Mouse (Mus musculus): Measurements from ENCODE around the gene Ndrg3.
"Not testable (repeated sequence)": the region's sequence is repeated elsewhere in the genome, so short reads cannot be mapped to it uniquely, and the experiment has no call there.

The Ndrg3 gene

DNA sequence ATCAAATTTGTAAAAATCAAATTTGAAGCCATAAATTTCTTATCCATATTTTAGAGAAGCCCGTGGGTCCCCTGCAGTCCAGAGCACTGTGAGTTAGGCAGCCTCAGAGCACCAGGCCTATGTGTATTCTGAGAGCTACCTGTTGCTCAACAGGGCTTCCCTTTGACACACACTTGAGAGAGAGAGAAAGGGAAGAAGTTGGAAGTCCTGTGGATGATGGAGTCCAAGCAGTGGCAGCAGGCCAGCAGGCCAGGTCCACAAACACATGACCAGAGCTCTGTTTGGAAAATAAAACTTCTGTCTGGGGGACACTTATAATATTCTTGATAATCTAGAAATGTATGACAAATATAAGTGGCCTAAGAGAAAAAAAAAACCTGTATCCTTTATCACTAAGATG lies 58.4 kb downstream of the Ndrg3 start:
- no peak for DNase-seq

DNA sequence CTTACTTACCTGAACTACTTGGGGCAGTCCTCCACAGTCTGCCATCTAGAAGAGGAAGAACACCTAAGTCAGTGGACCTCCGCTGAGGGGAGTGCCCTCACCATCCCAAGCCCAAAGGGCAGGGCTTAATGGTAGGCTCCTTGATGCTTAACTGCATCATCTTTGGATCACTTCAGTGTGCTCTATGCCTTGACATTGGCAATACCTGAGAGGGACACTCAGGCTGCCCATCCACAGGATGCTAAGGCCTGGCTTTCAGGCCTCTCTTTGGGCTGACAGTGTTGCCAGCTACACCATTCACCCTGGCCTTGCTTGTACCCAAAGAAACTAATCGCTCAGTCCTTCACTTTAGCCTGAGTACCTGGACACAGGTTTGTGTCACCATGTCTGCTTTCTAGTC lies 60.4 kb downstream of the Ndrg3 start:
- no peak for DNase-seq

DNA sequence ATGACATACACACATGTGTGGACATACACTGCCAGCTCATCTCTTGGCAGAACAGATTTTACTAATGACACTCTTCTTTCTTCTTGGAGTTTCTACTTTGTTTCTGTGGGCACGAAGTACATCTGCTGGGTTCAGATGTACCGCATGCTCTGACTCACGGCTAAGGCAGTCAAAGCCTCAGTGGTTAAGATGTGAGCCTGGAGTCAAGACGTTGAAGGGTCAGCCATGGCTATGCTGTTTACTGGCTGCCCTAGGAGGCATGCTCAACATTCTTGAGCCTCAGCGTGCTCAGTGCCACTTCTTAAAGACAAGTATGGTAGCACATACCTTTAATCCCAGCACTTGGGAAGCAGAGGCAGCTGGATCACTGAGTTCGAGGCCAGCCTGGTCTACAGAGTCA lies 61.3 kb downstream of the Ndrg3 start:
- DNase-seq: no peak

DNA sequence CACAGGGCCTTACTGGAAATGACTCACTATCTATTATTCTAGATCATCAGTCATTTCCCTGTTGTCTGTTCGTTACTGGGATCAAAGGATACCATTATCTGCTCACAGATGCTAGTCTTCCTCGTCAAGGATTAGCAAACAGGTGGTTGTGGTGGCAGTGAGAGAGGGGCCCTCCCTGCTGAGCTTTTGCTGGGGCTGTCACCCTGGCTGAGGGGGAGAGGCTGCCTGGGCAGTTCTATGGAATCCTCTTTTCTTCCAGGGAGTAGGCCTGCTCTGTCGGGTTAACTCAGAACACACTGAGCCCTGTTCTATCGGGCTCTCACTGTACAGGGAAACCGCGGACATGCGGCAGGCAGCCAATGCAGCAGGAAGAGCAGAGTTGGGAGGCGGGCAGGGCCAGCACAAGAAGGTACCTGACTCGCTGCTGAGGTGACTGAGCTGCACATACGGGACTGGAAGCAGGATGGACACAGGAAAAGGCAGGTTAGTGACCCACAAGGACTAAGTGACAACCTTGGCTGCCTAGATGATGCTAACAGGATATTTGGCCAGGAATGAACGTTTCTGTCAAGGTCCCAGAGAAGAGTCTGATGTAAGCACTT lies 62.2 kb downstream of the Ndrg3 start:
- DNase-seq: no peak

DNA sequence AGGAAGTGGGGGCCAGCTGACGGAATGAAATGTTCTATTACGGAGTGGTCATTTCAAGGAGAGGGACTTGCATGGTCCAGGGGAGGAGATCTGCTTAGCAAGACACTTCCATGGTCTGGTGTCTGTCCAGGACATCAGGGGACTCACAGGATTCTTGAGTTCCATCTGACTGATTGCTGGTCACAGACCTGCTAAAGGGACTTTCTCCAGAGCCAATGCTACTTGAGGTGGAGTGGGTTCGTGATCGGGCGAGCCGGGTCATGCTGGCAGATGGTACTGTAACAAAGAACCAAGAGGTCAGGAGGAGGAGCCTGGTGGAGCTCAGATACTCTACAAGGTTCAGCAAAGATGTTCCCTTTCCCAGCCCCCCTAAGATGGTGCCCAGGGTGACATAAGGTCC lies 63.2 kb downstream of the Ndrg3 start:
- DNase-seq: no peak

DNA sequence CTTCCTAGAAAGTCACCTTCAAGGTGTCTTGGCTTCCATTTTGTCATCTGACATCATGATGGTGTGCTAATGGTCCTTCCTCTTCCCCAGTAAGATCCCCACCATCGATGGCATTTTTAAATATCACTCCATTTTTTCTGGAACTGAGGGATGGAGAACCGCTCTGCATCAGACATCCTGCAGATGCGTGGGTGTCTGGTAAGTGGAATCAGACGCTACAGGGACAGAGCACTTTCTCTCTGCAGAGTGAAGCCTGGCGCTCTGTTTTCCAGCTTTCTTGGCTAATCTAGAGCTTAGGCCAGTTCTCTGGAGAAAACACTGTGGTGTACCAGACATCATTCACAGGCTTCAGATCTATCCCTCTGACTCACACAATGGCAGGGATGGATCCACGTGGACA lies 64.2 kb downstream of the Ndrg3 start:
- DNase-seq: no peak

DNA sequence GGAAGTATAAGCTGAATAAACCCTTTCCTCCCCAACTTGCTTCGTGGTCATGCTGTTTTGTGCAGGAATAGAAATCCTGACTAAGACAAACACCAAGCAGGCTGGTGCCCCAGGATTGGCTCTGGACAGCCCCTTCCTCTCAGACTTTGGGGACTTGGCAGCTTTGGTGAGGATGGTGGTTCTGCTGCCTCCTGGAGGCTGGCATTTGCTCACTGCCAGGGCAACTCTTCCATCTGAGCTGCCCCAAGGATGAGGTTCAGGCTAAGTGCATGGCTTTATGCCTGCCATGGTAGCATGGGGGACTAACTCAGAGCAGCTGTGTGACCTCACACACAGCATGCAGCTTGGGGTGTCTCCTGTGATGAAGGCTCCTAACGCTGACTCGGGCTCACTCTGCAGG lies 66.2 kb downstream of the Ndrg3 start:
- not testable (repeated sequence) for DNase-seq

DNA sequence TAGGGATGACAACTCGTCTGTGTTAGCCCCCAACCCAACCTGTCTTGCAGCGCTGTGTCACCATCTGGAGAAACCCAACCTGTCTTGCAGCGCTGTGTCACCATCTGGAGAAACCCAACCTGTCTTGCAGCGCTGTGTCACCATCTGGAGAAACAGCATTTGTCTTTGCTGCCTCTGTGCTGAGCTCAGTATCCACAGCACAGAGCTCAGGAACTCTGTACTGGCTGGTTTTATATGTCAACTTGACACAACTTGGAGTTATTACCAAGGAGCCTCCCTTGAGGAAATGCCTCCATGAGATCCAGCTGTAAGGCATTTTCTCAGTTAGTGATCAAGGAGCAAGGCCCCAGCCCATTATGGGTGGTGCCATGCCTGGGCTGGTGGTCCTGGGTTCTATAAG lies 66.8 kb downstream of the Ndrg3 start:
- DNase-seq: not testable (repeated sequence)

DNA sequence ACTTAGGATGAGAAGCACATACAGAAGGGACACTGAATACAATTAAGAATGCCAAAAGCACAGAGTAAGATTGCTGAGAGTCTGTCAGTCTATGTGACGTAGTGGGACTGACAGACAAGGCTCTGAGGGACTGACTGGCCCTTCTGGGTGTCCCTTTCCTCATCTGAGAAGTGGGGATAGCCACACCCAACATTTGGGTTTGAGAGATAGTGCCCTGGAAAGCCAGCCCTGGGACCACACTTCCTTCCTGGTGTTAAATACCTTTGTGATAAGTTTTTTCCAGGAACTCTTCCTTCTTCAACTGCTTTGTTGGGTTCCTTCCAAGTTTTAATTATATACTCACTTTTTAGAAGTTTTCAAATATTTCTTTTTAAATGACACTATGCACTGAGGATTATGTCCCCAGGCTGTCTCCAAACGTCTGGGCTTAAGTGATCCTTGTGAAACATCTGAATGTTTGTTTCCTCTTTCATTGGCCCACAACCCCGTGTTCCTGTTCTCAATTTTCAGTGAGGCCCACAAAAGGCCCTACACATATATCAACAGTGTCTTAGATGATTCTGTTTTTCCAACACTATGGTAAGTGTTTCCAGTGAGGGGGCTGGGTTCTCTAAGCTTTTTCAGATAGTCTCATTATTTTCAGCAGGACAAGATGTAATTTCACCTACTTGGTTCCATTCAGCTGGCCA lies 67.5 kb downstream of the Ndrg3 start:
- no peak for DNase-seq

DNA sequence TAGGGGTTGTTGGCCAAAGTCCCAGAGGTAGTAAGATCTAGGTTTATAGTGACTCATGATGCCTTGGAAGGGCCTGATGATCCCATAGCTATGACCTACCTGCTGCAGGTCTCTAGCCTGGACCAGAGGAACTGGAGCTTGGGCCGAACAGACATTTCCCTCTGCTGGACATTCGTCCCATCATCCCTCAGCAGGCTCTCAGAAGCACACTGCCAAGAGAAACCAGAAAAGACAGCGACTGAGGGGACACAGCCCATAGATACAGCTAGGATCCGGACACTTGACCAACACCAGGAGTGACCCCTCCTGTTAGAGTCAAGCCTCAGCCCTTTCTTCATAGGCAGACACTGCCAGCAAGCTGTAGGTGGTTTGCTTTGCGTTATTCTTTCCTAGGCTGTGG lies 68.8 kb downstream of the Ndrg3 start:
- DNase-seq: no peak

DNA sequence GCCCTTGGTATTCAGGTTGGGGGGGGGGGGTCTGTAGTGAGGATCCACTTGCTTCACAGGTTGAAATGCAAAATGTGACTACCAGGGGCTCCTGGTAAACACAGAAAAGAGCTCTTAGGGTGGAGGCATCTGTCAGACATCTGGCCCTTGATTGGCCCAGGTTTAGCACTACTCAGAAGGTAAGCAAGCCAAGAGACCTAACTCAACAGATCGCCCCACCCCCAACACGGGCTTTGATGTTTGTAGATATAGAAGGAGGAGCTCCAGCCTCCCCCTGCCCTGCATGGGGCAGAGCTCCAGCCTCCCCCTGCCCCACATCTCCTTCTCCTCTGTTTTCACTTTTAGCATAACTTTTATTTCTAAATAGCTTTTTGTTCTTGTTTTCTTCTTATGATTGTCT lies 72.1 kb downstream of the Ndrg3 start:
- no peak for DNase-seq

DNA sequence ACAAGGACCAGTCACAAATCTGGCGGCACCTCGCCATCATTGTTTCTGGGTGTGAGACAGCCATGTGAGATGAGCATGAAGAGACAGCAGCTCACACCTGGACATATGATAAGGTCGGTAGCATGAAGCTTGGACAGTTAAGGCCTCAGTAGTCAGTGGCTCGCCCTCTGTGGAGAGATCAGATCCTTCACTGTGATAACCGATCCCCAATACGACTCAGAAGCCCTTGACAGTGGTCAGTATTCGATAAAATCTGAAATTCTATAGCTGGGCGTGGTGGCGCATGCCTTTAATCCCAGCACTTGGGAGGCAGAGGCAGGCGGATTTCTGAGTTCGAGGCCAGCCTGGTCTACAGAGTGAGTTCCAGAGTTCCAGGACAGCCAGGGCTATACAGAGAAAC lies 72.7 kb downstream of the Ndrg3 start:
- DNase-seq: not testable (repeated sequence)

DNA sequence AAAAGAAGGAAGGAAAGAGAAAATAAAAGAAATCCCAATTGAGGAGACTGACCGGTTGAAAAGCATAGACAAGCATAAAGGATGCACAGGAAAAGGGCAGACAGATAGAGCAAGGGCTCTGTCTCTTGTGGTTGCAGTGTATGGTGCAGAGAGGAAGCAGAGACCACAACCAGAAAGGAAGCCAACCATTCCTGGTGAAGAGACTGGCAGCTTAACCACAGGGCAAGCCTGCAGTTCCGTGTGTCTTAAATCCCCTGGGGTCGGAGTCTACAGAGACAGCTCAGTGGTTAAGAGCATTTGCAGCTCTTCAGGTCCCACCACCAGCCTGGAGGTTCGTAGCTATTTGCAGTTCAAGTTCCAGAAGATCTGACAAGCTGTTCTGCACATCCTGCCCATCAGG lies 73.3 kb downstream of the Ndrg3 start:
- DNase-seq: no peak

DNA sequence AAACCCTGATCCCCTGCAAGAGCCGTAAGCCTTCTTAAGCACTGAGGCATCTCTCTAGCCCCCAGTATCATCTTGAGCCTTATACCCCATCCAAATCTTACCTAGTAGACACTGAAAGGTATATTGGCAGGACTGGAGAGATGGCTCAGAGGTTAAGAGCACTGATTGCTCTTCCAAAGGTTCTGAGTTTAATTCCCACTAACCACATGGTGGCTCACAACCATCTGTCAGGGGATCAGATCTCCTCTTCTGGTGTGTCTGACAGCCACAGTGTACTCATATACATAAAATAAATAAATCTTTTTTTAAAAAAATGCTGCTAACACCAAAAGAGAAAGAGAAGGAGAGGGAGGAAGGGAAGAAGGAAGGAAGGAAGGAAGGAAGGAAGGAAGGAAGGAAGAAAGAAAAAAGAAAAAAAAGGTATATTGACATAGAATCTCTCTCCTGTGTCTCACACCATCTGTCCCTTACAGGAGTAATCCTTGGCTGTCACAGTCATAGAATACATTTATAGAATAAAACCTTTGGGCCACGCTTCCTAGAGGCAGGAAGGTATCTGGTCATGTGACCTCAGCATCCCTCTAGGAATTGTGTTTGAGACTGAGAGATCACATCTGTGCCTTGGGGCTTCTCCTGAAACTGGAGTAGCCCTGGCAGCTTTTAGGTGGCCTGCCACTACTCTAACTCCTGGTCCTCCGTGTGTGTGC lies 75.3 kb downstream of the Ndrg3 start:
- DNase-seq: no peak

DNA sequence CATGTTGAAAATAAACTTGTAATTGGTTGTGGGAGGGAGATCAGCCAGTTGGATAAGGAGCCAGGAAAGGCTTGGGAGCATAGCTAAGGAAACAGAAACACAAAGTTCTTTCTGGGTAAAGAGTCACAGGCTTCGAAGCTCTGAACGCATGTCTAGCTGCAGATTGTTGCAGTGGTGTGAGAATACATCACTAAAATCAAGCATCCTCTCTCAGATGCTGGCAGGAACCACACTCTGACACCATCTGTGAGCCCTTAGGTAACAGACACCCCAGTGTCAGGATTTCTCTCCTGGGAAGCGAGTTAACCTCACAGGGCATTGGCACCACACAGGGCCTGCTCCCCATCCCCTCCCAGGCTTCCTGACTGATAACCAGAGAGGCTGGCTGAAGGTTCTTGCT lies 76.3 kb downstream of the Ndrg3 start:
- no peak for DNase-seq

DNA sequence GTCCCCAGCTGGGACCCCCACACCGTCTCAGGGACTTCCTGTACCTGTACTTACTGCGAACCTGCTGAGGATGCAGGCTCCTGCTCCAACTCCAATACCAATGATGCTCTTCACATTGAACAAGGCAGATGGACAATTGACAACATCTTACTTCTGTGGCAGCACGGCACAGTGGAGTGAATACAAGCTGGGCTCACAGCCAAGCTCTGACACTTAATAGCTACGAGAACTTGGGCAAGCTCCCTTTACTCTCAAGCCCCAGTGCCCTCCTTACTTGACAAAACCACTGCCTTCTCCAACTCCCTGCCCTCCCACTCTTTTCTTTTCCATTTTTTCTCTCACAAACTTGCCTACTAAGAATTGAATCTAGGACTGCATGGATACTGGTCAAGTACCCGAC lies 78.7 kb downstream of the Ndrg3 start:
- DNase-seq: no peak

DNA sequence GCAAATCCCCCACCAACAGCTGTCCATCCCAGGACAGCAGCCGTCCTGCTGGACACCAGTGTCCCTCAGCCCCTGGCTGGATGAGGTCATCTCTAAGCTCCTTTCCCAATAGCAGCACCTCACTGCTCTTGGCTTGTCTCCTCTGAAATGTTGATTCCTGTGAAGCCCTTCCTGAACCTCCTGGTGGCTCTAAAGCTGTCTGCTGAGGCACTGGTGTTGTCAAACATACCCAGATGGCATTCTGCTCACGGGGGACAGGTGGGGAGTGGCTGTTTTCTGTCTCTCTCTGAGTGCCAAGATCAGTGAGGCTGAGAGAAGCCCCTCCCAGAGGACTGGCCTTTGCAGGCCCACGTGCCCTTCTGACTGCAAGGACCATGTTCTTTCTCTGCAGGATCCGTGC lies 85.9 kb downstream of the Ndrg3 start:
- DNase-seq: peak; percentile 93

DNA sequence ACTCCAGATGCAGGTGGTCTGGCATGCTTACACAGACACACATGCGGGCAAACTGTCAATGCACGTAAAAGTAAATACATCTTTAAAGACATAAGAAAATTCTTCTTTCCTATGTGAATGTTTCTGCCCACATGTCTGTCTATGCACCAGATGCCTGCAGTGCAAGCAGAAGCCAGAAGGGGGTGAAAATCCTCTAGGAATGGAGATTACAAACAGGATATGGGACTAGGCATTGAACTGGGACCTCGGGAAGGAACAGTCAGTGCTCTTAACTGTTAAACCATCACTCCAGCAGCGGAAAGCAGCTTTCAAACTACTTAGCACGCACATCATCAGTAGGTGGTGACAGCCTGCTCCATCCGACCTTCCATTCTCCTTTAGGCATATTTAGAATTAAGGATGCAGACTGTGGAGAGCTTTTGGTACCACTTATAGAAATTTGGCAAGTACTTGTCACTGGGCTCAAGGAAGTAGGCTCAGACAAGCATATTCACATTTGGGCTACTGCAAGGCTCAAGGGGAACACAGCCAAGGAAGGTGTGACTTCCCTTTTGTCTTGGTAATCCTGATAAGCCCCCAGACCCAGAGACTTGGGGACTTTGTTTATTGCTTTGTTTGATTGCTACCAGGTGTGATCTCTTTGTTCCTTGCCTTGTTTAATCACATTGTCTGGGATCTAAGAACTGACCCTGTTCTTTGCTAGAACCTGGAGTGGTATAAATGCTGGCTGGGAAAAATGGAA lies 86.7 kb downstream of the Ndrg3 start:
- DNase-seq: peak; percentile 74

DNA sequence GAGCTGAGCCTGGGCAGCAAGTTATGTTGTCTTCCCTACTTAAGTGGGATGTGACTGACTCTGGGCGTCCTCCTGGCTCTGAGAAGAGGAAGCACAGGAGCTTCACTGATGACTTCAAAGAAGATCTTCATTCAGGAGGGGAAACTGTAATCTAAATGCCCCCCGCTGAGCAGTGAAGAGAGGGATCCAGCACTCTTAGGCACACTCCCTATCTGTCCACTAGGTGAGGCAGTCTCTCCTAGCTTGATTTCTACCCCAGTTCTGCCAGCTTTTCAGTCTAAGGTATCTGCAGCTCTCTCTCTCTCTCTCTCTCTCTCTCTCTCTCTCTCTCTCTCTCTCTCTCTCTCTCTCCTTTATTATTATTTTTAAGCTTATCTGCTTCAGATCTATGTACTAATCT lies 88.5 kb downstream of the Ndrg3 start:
- peak; percentile 47 for DNase-seq

DNA sequence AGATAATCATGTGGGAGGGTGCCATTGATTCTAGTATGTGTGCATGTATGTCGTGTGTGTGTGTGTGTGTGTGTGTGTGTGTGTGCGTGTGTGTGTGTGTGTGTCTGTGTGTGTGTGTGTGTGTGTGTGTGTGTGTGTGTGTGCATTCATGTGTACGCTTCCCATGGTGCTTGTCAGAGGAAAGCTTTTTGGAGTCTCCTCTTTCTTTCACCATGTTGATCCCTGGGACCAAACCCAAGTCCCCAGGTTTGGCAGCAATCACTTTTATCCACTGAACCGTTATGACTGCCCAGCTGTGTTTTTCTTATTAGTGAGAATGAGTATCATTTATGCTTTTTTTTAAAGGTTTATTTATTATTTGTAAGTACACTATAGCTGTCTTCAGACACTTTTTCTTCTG lies 89.4 kb downstream of the Ndrg3 start:
- not testable (repeated sequence) for DNase-seq

DNA sequence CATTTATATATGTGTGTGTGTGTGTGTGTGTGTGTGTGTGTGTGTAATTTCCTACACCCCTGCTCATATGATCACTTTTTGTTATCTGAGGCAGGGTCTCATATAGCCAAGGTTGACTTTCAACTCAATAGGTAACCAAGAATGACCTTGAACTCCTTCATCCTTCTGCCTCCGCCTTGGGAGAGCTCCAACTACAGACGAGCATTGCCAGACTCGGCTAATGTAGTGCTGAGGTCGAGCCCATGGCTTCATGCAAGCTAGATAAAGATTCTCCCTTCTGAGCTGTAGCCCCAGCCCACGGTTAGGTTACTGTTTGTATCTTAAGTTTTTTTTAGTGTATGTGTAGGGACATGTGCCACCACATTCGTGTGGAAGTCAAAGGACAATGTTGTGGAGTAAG lies 90.0 kb downstream of the Ndrg3 start:
- no peak for DNase-seq

DNA sequence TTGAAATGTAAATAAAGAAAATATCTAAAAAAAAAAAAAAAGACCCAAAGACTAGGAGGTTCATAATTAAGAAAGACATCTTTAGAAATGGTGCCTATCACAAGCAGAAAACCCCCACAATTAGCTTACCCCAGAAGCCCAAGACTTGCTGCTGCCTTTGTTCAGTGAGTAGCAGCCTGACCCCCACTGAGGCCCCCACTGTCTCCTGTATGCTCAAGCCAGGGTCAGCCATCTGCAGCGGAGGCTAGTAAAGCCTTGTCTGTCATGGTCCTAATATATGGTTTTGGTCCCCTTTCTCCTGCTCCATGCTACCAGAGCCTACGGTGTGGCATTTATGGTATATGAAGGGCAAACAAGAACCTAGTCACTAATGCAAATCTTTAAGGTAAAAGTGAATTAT lies 90.5 kb downstream of the Ndrg3 start:
- DNase-seq: no peak

DNA sequence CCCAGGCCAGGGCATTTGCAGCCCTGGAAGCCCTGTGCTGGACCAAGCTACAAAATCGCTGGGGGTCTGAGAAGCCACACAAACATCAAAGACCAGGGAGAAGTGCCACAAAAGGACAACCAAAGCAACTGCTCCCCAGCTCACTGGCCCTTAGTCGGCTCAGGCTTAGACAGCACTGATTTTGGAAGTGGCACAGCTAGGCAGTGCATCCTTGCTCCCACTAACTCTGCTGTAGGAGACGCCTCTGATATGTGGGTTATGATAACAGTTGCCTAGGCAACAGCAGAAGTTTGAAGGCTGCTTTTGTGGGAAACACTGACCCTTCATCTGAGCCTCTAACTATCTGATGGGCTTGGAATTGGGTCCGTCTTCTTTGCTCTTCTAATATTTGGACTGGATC lies 92.7 kb downstream of the Ndrg3 start:
- no peak for DNase-seq

DNA sequence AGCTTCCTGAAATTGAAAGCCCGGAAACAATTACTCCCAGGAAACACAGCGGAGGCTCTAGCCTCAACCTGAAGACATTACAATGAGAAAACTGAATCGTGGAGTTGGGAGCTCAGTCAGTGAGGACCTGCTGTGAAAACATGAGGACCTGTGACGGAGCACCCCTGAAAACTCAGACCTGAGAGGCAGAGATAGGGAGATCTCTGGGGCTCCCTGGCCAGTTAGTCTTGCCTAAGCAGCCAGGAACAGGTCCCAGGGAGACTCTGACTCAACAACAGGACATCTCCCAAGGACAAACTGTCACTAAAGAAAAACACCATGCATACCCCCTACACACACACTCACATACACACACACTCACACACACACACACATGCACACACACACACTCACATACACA lies 93.5 kb downstream of the Ndrg3 start:
- DNase-seq: no peak

All from cerebellum, adult 11-12 months (tissue).